Mouse (Mus musculus): Measurements from ENCODE around the gene Tmem59. TPM values are rescaled to one million over a fixed set of nuclear protein-coding genes. Genes with fewer than 3 reads are reported as not detected.

The Tmem59 gene
- polyA plus RNA-seq, 1 experiment, result 142 TPM

DNA sequence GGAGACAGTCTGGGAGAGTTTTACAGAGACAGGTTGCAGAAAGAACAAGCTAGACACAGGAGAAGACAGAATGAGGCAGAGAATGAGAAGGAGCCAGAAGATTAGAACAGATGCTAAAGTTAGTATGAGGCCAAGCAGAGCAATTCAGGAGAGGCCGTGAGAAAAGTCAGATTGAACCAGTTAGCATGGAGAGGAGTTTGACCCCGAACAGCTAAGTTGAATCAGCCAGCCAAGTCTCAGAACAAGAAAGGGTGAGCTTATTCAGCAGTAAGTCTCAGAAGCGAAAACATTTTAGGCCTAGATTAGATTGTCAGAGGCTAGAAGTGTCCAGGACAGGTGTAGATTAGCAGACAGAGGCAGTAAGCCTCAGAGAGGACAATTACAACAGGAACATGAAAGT is 41.7 kb upstream of the Tmem59 start:
- Histone ChIP-seq H3K36me3 (ENCODE audit: control insufficient read depth, insufficient read depth) (no peaks in the 10 kb centered on the region), H3K79me2 (ENCODE audit: control insufficient read depth, insufficient read depth) (no peaks in the 10 kb centered on the region), H3K27me3 (ENCODE audit: control insufficient read depth, insufficient read depth, insufficient read length) (no peaks in the 10 kb centered on the region), H3K79me3 (ENCODE audit: low read depth) (no peaks in the 10 kb centered on the region), H3ac (ENCODE audit: control insufficient read depth, insufficient read length, low read depth) (no peak overlapping the region), H3K4me3 (ENCODE audit: insufficient read depth, poor library complexity, severe bottlenecking) (no peak overlapping the region)
- TF ChIP-seq USF1 (IDR thresholded peaks at IDR 0.05; ENCODE audit: low read depth) (no peak), MYOG (IDR thresholded peaks at IDR 0.05; ENCODE audit: control insufficient read depth, extremely low read depth, insufficient read length) (no peak), CEBPB (IDR thresholded peaks at IDR 0.05; ENCODE audit: low read depth) (no peak), MYOD1 (IDR thresholded peaks at IDR 0.05; ENCODE audit: control insufficient read depth, insufficient read length, low read depth) (no peak), FOSL1 (IDR thresholded peaks at IDR 0.05; ENCODE audit: insufficient read depth, low read length, poor library complexity, severe bottlenecking) (no peak), CTCF (IDR thresholded peaks at IDR 0.05; ENCODE audit: control insufficient read depth, insufficient read depth, insufficient read length) (no peak), MAX (IDR thresholded peaks at IDR 0.05) (no peak)

DNA sequence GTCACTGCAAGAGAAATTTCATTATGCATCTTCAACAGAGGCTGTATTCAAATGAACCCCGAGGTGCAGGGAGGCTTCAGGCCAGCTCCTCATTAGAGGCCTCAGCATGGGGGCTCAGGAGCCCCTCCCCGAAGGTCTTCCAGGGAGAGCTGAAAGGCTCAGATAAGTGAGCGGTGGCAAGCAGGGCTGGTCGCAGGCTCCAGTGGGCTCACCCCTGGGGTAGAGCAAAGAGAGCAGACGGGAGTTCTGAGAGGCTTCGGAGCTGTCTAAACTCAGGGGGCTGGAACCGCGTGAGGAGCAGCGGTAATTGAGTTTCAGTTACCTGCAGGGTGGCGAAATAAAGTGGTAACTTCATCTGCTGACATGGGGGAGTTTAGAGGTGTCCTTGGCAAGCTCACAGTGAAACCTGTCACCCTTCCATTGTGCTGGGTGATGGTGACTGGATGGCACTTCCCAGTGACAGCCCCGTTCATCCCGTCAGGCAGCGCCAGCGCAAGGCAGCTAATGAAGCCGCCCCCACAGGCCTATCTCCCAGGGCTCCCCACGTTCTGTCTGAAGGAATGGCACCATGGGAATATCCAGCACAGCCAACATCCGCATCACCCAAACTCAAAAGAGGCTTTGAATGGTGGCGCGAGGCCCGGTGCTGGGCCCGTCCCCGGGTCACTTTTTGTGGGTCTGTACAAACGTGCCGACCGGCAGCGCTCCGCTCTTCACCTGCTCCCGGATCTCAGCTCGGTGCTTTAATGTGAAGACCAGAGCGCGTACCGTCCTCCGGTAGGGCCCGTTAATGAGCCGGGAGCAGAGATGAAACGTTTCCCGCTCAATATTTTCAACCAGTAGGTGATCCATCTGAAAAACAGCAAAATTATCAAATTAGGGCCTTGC is 39.0 kb upstream of the Tmem59 start:
- Histone ChIP-seq H3K36me3 (ENCODE audit: control insufficient read depth, insufficient read depth) (peaks cover 10% of the 10 kb centered on the region), H3K27me3 (ENCODE audit: control insufficient read depth, insufficient read depth, insufficient read length) (no peaks in the 10 kb centered on the region), H3K4me3 (ENCODE audit: insufficient read depth, poor library complexity, severe bottlenecking) (no peak overlapping the region), H3K79me2 (ENCODE audit: control insufficient read depth, insufficient read depth) (no peaks in the 10 kb centered on the region), H3ac (ENCODE audit: control insufficient read depth, insufficient read length, low read depth) (no peak overlapping the region), H3K79me3 (ENCODE audit: low read depth) (no peaks in the 10 kb centered on the region)
- TF ChIP-seq MAX (IDR thresholded peaks at IDR 0.05) (no peak), CTCF (IDR thresholded peaks at IDR 0.05; ENCODE audit: control insufficient read depth, insufficient read depth, insufficient read length) (no peak), CEBPB (IDR thresholded peaks at IDR 0.05; ENCODE audit: low read depth) (no peak), FOSL1 (IDR thresholded peaks at IDR 0.05; ENCODE audit: insufficient read depth, low read length, poor library complexity, severe bottlenecking) (no peak), MYOD1 (IDR thresholded peaks at IDR 0.05; ENCODE audit: control insufficient read depth, insufficient read length, low read depth) (no peak), USF1 (IDR thresholded peaks at IDR 0.05; ENCODE audit: low read depth) (no peak), MYOG (IDR thresholded peaks at IDR 0.05; ENCODE audit: control insufficient read depth, extremely low read depth, insufficient read length) (no peak)

DNA sequence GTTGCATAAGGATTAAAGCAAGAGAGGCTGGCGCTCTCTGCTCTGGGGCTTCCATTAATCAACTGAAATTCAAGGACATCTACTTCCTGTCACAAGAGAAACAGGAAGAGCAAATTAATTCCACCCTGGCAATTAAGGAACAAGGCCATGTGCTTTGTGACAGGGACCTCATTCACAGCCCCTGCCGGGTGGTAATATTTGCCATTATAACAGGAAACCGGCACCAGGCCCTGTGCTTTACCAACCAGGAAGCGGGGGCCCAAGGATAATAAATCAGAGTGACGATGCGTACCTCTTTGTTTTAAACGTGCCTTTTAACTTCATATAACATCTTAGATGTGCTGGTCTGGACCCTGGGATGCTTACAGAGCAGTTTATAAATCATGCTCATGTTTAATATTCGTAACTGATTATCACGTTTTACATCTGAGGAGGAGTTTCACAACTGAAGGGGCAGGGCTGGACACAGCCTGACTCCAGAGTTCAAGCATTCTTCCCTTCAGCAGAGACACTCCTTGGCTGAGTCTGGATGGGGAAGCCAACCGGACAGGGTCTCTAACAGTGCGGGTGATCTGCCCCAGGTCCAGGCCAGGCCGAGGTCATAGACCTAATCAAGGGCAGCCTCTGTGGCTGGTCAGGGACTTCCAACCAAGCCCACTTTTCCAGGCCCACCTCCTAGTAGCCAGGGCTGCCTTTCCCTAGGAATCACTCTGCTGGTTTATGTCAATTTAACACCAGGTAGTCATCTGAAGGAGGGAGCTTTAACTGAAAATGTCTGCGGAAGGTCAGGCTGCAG is 38.2 kb upstream of the Tmem59 start:
- no peak overlapping the region for H3K4me3 ChIP-seq (ENCODE audit: insufficient read depth, poor library complexity, severe bottlenecking)
- H3K79me2 ChIP-seq (ENCODE audit: control insufficient read depth, insufficient read depth), result no peaks in the 10 kb centered on the region
- H3K36me3 ChIP-seq (ENCODE audit: control insufficient read depth, insufficient read depth), result peaks cover 10% of the 10 kb centered on the region
- H3ac ChIP-seq (ENCODE audit: control insufficient read depth, insufficient read length, low read depth), result no peak overlapping the region
- H3K79me3 ChIP-seq (ENCODE audit: low read depth), result no peaks in the 10 kb centered on the region
- TF ChIP-seq USF1 (IDR thresholded peaks at IDR 0.05; ENCODE audit: low read depth), result no peak
- no peaks in the 10 kb centered on the region for H3K27me3 ChIP-seq (ENCODE audit: control insufficient read depth, insufficient read depth, insufficient read length)

DNA sequence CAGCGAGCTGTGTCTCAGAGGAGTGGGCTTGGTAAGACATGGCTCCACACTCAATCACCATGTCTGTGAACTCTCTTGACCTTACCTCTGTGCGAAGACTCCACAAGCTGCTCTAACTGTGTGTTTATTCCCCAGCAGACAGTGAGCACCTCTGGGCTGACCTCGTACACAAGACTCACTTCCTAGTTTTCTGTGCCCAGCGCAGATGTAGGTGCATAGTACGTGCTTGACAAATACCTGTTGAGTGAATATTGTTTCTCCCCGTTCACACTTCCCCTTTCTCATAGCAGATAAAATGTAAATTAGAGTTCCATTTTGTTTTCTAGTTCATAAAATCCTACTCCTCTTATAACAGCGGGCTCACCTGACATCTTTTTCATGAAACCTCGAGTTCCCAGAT is 34.7 kb upstream of the Tmem59 start:
- Histone ChIP-seq H3K36me3 (ENCODE audit: control insufficient read depth, insufficient read depth) (peaks cover 10% of the 10 kb centered on the region), H3K79me3 (ENCODE audit: low read depth) (no peaks in the 10 kb centered on the region), H3K79me2 (ENCODE audit: control insufficient read depth, insufficient read depth) (no peaks in the 10 kb centered on the region), H3ac (ENCODE audit: control insufficient read depth, insufficient read length, low read depth) (no peak overlapping the region), H3K27me3 (ENCODE audit: control insufficient read depth, insufficient read depth, insufficient read length) (no peaks in the 10 kb centered on the region), H3K4me3 (ENCODE audit: insufficient read depth, poor library complexity, severe bottlenecking) (no peak overlapping the region)
- TF ChIP-seq CTCF (IDR thresholded peaks at IDR 0.05; ENCODE audit: control insufficient read depth, insufficient read depth, insufficient read length) (no peak), CEBPB (IDR thresholded peaks at IDR 0.05; ENCODE audit: low read depth) (no peak), FOSL1 (IDR thresholded peaks at IDR 0.05; ENCODE audit: insufficient read depth, low read length, poor library complexity, severe bottlenecking) (no peak), MYOG (IDR thresholded peaks at IDR 0.05; ENCODE audit: control insufficient read depth, extremely low read depth, insufficient read length) (no peak), USF1 (IDR thresholded peaks at IDR 0.05; ENCODE audit: low read depth) (no peak), MAX (IDR thresholded peaks at IDR 0.05) (no peak), MYOD1 (IDR thresholded peaks at IDR 0.05; ENCODE audit: control insufficient read depth, insufficient read length, low read depth) (no peak)

DNA sequence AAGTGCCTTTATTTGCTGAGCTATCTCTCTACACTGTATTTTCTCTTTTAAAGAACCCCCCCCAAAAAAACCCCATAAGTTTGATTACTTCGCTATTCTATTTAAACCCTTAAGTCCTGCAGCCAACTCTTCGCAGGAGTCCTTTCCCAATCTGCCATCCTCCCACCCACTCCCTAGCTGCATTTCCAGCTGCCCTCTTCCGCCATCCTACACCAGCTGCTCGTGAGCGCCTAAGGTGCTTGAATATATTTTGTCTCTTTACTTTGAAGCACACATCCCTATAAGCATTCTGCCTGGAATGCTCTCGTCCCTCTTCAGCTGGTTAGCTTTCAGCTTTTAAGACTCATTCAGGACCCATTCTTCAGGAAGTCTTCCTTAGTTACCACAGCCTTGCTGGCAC is 27.2 kb upstream of the Tmem59 start:
- no peaks in the 10 kb centered on the region for H3K79me2 ChIP-seq (ENCODE audit: control insufficient read depth, insufficient read depth)

More for the DNA sequence above, 27.2 kb upstream of the Tmem59 start:
- TF ChIP-seq CTCF (IDR thresholded peaks at IDR 0.05; ENCODE audit: control insufficient read depth, insufficient read depth, insufficient read length), result no peak
- no peak for TF ChIP-seq USF1 (IDR thresholded peaks at IDR 0.05; ENCODE audit: low read depth)
- TF ChIP-seq FOSL1 (IDR thresholded peaks at IDR 0.05; ENCODE audit: insufficient read depth, low read length, poor library complexity, severe bottlenecking), result no peak
- no peak for TF ChIP-seq CEBPB (IDR thresholded peaks at IDR 0.05; ENCODE audit: low read depth)
- no peak for TF ChIP-seq MAX (IDR thresholded peaks at IDR 0.05)
- no peak for TF ChIP-seq MYOD1 (IDR thresholded peaks at IDR 0.05; ENCODE audit: control insufficient read depth, insufficient read length, low read depth)
- no peak for TF ChIP-seq MYOG (IDR thresholded peaks at IDR 0.05; ENCODE audit: control insufficient read depth, extremely low read depth, insufficient read length)
- Histone ChIP-seq H3K4me3 (ENCODE audit: insufficient read depth, poor library complexity, severe bottlenecking) (no peak overlapping the region), H3ac (ENCODE audit: control insufficient read depth, insufficient read length, low read depth) (no peak overlapping the region), H3K79me3 (ENCODE audit: low read depth) (no peaks in the 10 kb centered on the region), H3K36me3 (ENCODE audit: control insufficient read depth, insufficient read depth) (peaks cover 7% of the 10 kb centered on the region), H3K27me3 (ENCODE audit: control insufficient read depth, insufficient read depth, insufficient read length) (no peaks in the 10 kb centered on the region)
